Mouse (Mus musculus) C2C12 (cell line): ENCODE results near the gene Smc4. TPM values are rescaled to one million over a fixed set of nuclear protein-coding genes. Genes with fewer than 3 reads are reported as not detected.

Experiments used
- H3K27me3 ChIP-seq: one replicate; pipeline ENCODE4 v1.6.1; 2011; ENCODE audit not compliant: control insufficient read depth, insufficient read depth, insufficient read length
- H3K36me3 ChIP-seq: one replicate; pipeline ENCODE4 v1.6.1; 2011; ENCODE audit not compliant: control insufficient read depth, insufficient read depth
- H3K4me3 ChIP-seq: one replicate; pipeline ENCODE4 v1.5.1; 2011; ENCODE audit warnings: mild to moderate bottlenecking, control low read depth; ENCODE audit not compliant: poor library complexity, insufficient read depth, severe bottlenecking
- H3K79me2 ChIP-seq: one replicate; pipeline ENCODE4 v1.6.1; 2011; ENCODE audit not compliant: control insufficient read depth, insufficient read depth
- H3K79me3 ChIP-seq: one replicate; pipeline ENCODE4 v1.6.1; 2011; ENCODE audit warnings: low read depth, control low read depth
- H3ac ChIP-seq: one replicate; pipeline ENCODE3; 2011; ENCODE audit warnings: low read depth; ENCODE audit not compliant: control insufficient read depth, insufficient read length
- CEBPB ChIP-seq: IDR thresholded peaks from one replicate; pipeline ENCODE4 v1.6.1; 2011; ENCODE audit warnings: low read depth, mild to moderate bottlenecking, control low read depth, moderate library complexity
- CTCF ChIP-seq: IDR thresholded peaks from one replicate; pipeline ENCODE4 v1.5.1; 2011; ENCODE audit not compliant: control insufficient read depth, insufficient read depth, insufficient read length
- FOSL1 ChIP-seq: IDR thresholded peaks from one replicate; pipeline ENCODE4 v1.8.0; 2011; ENCODE audit warnings: mild to moderate bottlenecking, low read length; ENCODE audit not compliant: poor library complexity, insufficient read depth, severe bottlenecking
- MAX ChIP-seq: IDR thresholded peaks from one replicate; pipeline ENCODE4 v1.6.1; 2011; ENCODE audit warnings: mild to moderate bottlenecking, control low read depth
- MYOD1 ChIP-seq: IDR thresholded peaks from one replicate; pipeline ENCODE4 v1.6.1; 2011; ENCODE audit warnings: low read depth; ENCODE audit not compliant: control insufficient read depth, insufficient read length
- MYOG ChIP-seq: IDR thresholded peaks from one replicate; pipeline ENCODE4 v1.6.1; 2011; ENCODE audit not compliant: control insufficient read depth, insufficient read length; ENCODE audit errors: extremely low read depth
- USF1 ChIP-seq: IDR thresholded peaks from one replicate; pipeline ENCODE4 v1.6.1; 2011; ENCODE audit warnings: low read depth, mild to moderate bottlenecking, control low read depth, moderate library complexity
- long read RNA-seq, 2 experiments: library from polyadenylated mRNA; unstranded; transcript quantifications; one replicate each; pipeline ENCODE4 v2.0.0; 2019 to 2020
- polyA plus RNA-seq: library from polyadenylated mRNA; unstranded; fragments of >200 nt; fragmentation: generic; extraction: Trizol; gene quantifications from one replicate; pipeline ENCODE4 v1.2.1, GENCODE M21; 2012; ENCODE audit warnings: missing spikeins

Smc4 gene
- polyA plus RNA-seq, result 26.4 TPM
- long read RNA-seq, experiment 1, full-length matches to known transcripts, result 5 of 87 reads
- long read RNA-seq, experiment 1, partial matches to known transcripts, result 68 of 87 reads
- long read RNA-seq, experiment 1, other reads (novel, unspliced or antisense), result 14 of 87 reads
- long read RNA-seq, experiment 2, full-length matches to known transcripts, result 3 of 189 reads
- long read RNA-seq, experiment 2, partial matches to known transcripts, result 178 of 189 reads
- long read RNA-seq, experiment 2, other reads (novel, unspliced or antisense), result 8 of 189 reads

GRCm38 (mm10) chr3:69004437-69005337 lies at the start of gene Smc4, which contains the start of gene Ift80:
TSS of gene Smc4 (plus strand) at chr3:69004738.
TSS of gene Ift80 (minus strand) at chr3:69004570.
- peak within 1 kb of the TSS; percentile 97 for H3K4me3 ChIP-seq
- TF ChIP-seq USF1 (no peak), MAX (peak; percentile 11), CEBPB (peak; percentile 84)

GRCm38 (mm10) chr3:68956454-68956853 lies 48.1 kb upstream of the Smc4 start:
- Histone ChIP-seq H3K79me3 (no peaks in the 10 kb centered on the region), H3ac (no peak overlapping the region), H3K79me2 (no peaks in the 10 kb centered on the region), H3K4me3 (no peak overlapping the region), H3K27me3 (no peaks in the 10 kb centered on the region), H3K36me3 (peaks cover 5% of the 10 kb centered on the region)
- TF ChIP-seq CEBPB (no peak), FOSL1 (no peak), MYOD1 (no peak), MYOG (no peak), CTCF (no peak), MAX (no peak), USF1 (no peak)

More at GRCm38 (mm10) chr3:69004437-69005337, at the start of gene Smc4, which contains the start of gene Ift80:
- Histone ChIP-seq H3K36me3 (peaks cover 32% of the 10 kb centered on the region), H3ac (peak within 1 kb of the TSS; percentile 83), H3K27me3 (no peaks in the 10 kb centered on the region), H3K79me3 (peaks cover 65% of the 10 kb centered on the region), H3K79me2 (peaks cover 94% of the 10 kb centered on the region)

GRCm38 (mm10) chr3:68957413-68957812 lies 47.1 kb upstream of the Smc4 start:
- TF ChIP-seq MAX (no peak), MYOG (no peak), MYOD1 (no peak), FOSL1 (no peak), CEBPB (no peak), USF1 (no peak), CTCF (no peak)
- H3K79me2 ChIP-seq, result no peaks in the 10 kb centered on the region
- no peaks in the 10 kb centered on the region for H3K27me3 ChIP-seq
- no peak overlapping the region for H3ac ChIP-seq
- peaks cover 13% of the 10 kb centered on the region for H3K36me3 ChIP-seq
- H3K4me3 ChIP-seq, result no peak overlapping the region
- H3K79me3 ChIP-seq, result no peaks in the 10 kb centered on the region

GRCm38 (mm10) chr3:68964682-68965081 lies 39.9 kb upstream of the Smc4 start:
- H3K79me2 ChIP-seq, result no peaks in the 10 kb centered on the region
- H3K79me3 ChIP-seq, result no peaks in the 10 kb centered on the region
- peaks cover 26% of the 10 kb centered on the region for H3K36me3 ChIP-seq
- H3ac ChIP-seq, result no peak overlapping the region
- H3K4me3 ChIP-seq, result no peak overlapping the region
- H3K27me3 ChIP-seq, result no peaks in the 10 kb centered on the region
- no peak for TF ChIP-seq CEBPB
- no peak for TF ChIP-seq FOSL1
- TF ChIP-seq CTCF, result no peak
- no peak for TF ChIP-seq MYOG
- no peak for TF ChIP-seq MYOD1
- no peak for TF ChIP-seq USF1
- TF ChIP-seq MAX, result no peak

GRCm38 (mm10) chr3:68966527-68967285 lies 37.8 kb upstream of the Smc4 start:
- H3K27me3 ChIP-seq, result no peaks in the 10 kb centered on the region
- no peaks in the 10 kb centered on the region for H3K79me2 ChIP-seq
- peaks cover 25% of the 10 kb centered on the region for H3K36me3 ChIP-seq
- no peak overlapping the region for H3ac ChIP-seq
- H3K79me3 ChIP-seq, result no peaks in the 10 kb centered on the region
- H3K4me3 ChIP-seq, result no peak overlapping the region
- TF ChIP-seq MAX, result no peak
- no peak for TF ChIP-seq FOSL1
- TF ChIP-seq CTCF, result no peak
- TF ChIP-seq USF1, result no peak
- TF ChIP-seq MYOD1, result no peak
- no peak for TF ChIP-seq MYOG
- no peak for TF ChIP-seq CEBPB
